Comparison of ENCODE assay signal across 8 mouse cellular contexts in genomic region chr8:84200126-84200555, GRCm38 (mm10). TPM values are rescaled to one million over a fixed set of nuclear protein-coding genes. Genes with fewer than 3 reads are reported as not detected.
A peak's percentile ranks its signal among the peaks of the same experiment; 100 is the strongest.
DNase-seq lines count a peak whose midpoint lies in the region; ATAC-seq and TF ChIP-seq lines count a peak whose summit lies in the region.
"Had no signal": no experiment of that assay in that cellular context is flagged by ENCODE, and none has a peak within 500 bp of the region (broad histone marks: within the 10 kb centered on the region; RNA-seq: fewer than 3 reads in every experiment).

No protein-coding gene starts in this region.

- no peak for TF ChIP-seq EP300 in lung, postnatal 0 days (IDR thresholded peaks at IDR 0.05)

- no peaks in the 10 kb centered on the region for H3K27me3 ChIP-seq in lung, postnatal 0 days (replicated peaks; ENCODE audit: insufficient read depth, low read length)
- no peaks in the 10 kb centered on the region for H3K27me3 ChIP-seq in embryonic facial prominence, embryonic 14.5 days (replicated peaks; ENCODE audit: control insufficient read depth, insufficient read depth, low read length)
- no peaks in the 10 kb centered on the region for H3K27me3 ChIP-seq in intestine, embryonic 16.5 days (replicated peaks; ENCODE audit: control insufficient read depth, insufficient read depth, low read length)
- no peaks in the 10 kb centered on the region for H3K27me3 ChIP-seq in midbrain, postnatal 0 days (ENCODE audit: insufficient read depth, low read length)

- no peaks in the 10 kb centered on the region for H3K36me3 ChIP-seq in lung, postnatal 0 days (ENCODE audit: insufficient read depth, low read length)
- H3K36me3 ChIP-seq in embryonic facial prominence, embryonic 14.5 days (ENCODE audit: control insufficient read depth, insufficient read depth, low read length): 0 out of 2 replicates have a peak, but pooled peaks cover 5% of the 10 kb centered on the region
- no peaks in the 10 kb centered on the region for H3K36me3 ChIP-seq in intestine, embryonic 16.5 days (ENCODE audit: control insufficient read depth, insufficient read depth, low read length)
- no peaks in the 10 kb centered on the region for H3K36me3 ChIP-seq in midbrain, postnatal 0 days (ENCODE audit: insufficient read depth, low read length)

- no peaks in the 10 kb centered on the region for H3K9me3 ChIP-seq in lung, postnatal 0 days (ENCODE audit: low read length)
- no peaks in the 10 kb centered on the region for H3K9me3 ChIP-seq in embryonic facial prominence, embryonic 14.5 days (ENCODE audit: control insufficient read depth, low read length)
- H3K9me3 ChIP-seq in intestine, embryonic 16.5 days (ENCODE audit: control insufficient read depth, low read length): no peaks in the 10 kb centered on the region
- no peaks in the 10 kb centered on the region for H3K9me3 ChIP-seq in midbrain, postnatal 0 days (ENCODE audit: low read length)

- peak overlapping the region; percentile 99 for H3K27ac ChIP-seq in lung, postnatal 0 days (ENCODE audit: low read length)
- H3K27ac ChIP-seq in embryonic facial prominence, embryonic 14.5 days (replicated peaks; ENCODE audit: low read depth, low read length): peak overlapping the region; percentile 99
- peak overlapping the region; percentile 91 for H3K27ac ChIP-seq in intestine, embryonic 16.5 days (ENCODE audit: low read length)
- peak overlapping the region; percentile 65; the same call in 1 of the 2 replicates for H3K27ac ChIP-seq in midbrain, postnatal 0 days (ENCODE audit: low read depth, low read length)

- TF ChIP-seq POLR2A in lung, adult 2 months (IDR thresholded peaks at IDR 0.05; ENCODE audit: borderline replicate concordance, extremely low read depth, low read depth, low read length): no peak

- DNase-seq in lung, postnatal 0 days (ENCODE audit: low spot score): no peak
- no peak for DNase-seq in lung, adult 2 months
- no peak for DNase-seq in embryonic facial prominence, embryonic 14.5 days (ENCODE audit: low spot score)
- peak; percentile 35 for DNase-seq in midbrain, postnatal 0 days (ENCODE audit: low spot score)
- no peak for DNase-seq in urinary bladder, postnatal 14 days (ENCODE audit: low spot score)
- no peak for DNase-seq in frontal cortex, adult 2 months (ENCODE audit: extremely low spot score in 1 of 2, low spot score in 1 of 2)

- peaks cover 21% of the 10 kb centered on the region for H3K4me1 ChIP-seq in lung, postnatal 0 days (ENCODE audit: insufficient read depth, low read depth, low read length)
- H3K4me1 ChIP-seq in lung, adult 2 months (ENCODE audit: control insufficient read depth, insufficient read depth, low read length): peaks cover 19% of the 10 kb centered on the region
- H3K4me1 ChIP-seq in embryonic facial prominence, embryonic 14.5 days (ENCODE audit: control insufficient read depth, insufficient read depth, low read length): peaks cover 53% of the 10 kb centered on the region
- H3K4me1 ChIP-seq in intestine, embryonic 16.5 days (ENCODE audit: control insufficient read depth, insufficient read depth, low read length): peaks cover 59% of the 10 kb centered on the region
- H3K4me1 ChIP-seq in midbrain, postnatal 0 days (ENCODE audit: insufficient read depth, low read length): peaks cover 10% of the 10 kb centered on the region

- no peak for ATAC-seq in lung, postnatal 0 days
- ATAC-seq in embryonic facial prominence, embryonic 14.5 days (ENCODE audit: low read depth): no peak
- no peak for ATAC-seq in intestine, embryonic 16.5 days
- no peak for ATAC-seq in midbrain, postnatal 0 days (ENCODE audit: low FRiP score)

- H3K4me3 ChIP-seq in lung, postnatal 0 days (ENCODE audit: low read depth, low read length): peak overlapping the region; percentile 83
- H3K4me3 ChIP-seq in lung, adult 2 months (replicated peaks; ENCODE audit: extremely low read depth, low read depth, low read length): no peak overlapping the region
- peak overlapping the region; percentile 76 for H3K4me3 ChIP-seq in embryonic facial prominence, embryonic 14.5 days (ENCODE audit: low read depth, low read length)
- H3K4me3 ChIP-seq in intestine, embryonic 16.5 days (ENCODE audit: low read length): peak overlapping the region; percentile 73
- H3K4me3 ChIP-seq in midbrain, postnatal 0 days (ENCODE audit: low read depth, low read length): peak overlapping the region; percentile 38; the same call in 1 of the 2 replicates

- peak; percentile 8; the same call in 1 of the 2 replicates for TF ChIP-seq CTCF in lung, postnatal 0 days (IDR thresholded peaks at IDR 0.05)
- no peak for TF ChIP-seq CTCF in lung, adult 2 months (IDR thresholded peaks at IDR 0.05; ENCODE audit: insufficient read depth, low read length)
- peak; percentile 9; the same call in 1 of the 2 replicates for TF ChIP-seq CTCF in midbrain, postnatal 0 days (IDR thresholded peaks at IDR 0.05)

- H3K9ac ChIP-seq in lung, postnatal 0 days (replicated peaks; ENCODE audit: low read depth): peak overlapping the region; percentile 97; the same call in 1 of the 2 replicates
- H3K9ac ChIP-seq in embryonic facial prominence, embryonic 14.5 days (ENCODE audit: low read depth, low read length): peak overlapping the region; percentile 94
- peak overlapping the region; percentile 89 for H3K9ac ChIP-seq in intestine, embryonic 16.5 days (ENCODE audit: low read depth, low read length)
- peak overlapping the region; percentile 59 for H3K9ac ChIP-seq in midbrain, postnatal 0 days (replicated peaks; ENCODE audit: low read length, poor library complexity, severe bottlenecking)

- H3K4me2 ChIP-seq in lung, postnatal 0 days (replicated peaks; ENCODE audit: low read depth, low read length): peak overlapping the region; percentile 89
- peak overlapping the region; percentile 89 for H3K4me2 ChIP-seq in embryonic facial prominence, embryonic 14.5 days (ENCODE audit: low read depth, low read length)
- H3K4me2 ChIP-seq in intestine, embryonic 16.5 days (ENCODE audit: low read depth, low read length): peak overlapping the region; percentile 94
- H3K4me2 ChIP-seq in midbrain, postnatal 0 days (ENCODE audit: low read depth, low read length, poor library complexity, severe bottlenecking): peak overlapping the region; percentile 85

- WGBS in lung, postnatal 0 days: 15% methylated on average over 8 of the region's 8 CpGs
- WGBS in lung, adult 2 months: 22% methylated on average over 8 of the region's 8 CpGs
- WGBS in embryonic facial prominence, embryonic 14.5 days: 8% methylated on average over 7 of the region's 8 CpGs
- 21% methylated on average over 8 of the region's 8 CpGs for WGBS in intestine, embryonic 16.5 days
- 21% methylated on average over 8 of the region's 8 CpGs for WGBS in midbrain, postnatal 0 days

RNA-seq across cellular contexts. Expression of gene Nanos3, which starts 15.1 kb away (rescaled TPM):
- polyA plus RNA-seq in lung, postnatal 0 days (2015; fragmentation: Nextera tagmentation; extraction: Ambion mirVana): 1.9 and 3.2 TPM in 2 replicates
- polyA plus RNA-seq in lung, adult 2 months (2012; rRNA removed): 0.18 and 0.54 TPM in 2 replicates
- polyA plus RNA-seq in embryonic facial prominence, embryonic 14.5 days (2014; fragmentation: Nextera tagmentation; extraction: Ambion mirVana): 3.0 and 4.5 TPM in 2 replicates
- polyA plus RNA-seq in intestine, embryonic 16.5 days (2015; fragmentation: Nextera tagmentation; extraction: Ambion mirVana): 0.89 and 1.3 TPM in 2 replicates
- total RNA-seq in midbrain, postnatal 0 days (2014; rRNA removed): 0.27 and 4.6 TPM in 2 replicates
- 14.0 and 15.3 TPM in 2 replicates for polyA plus RNA-seq in midbrain, postnatal 0 days (2015; fragmentation: Nextera tagmentation; extraction: Ambion mirVana)
- polyA plus RNA-seq in frontal cortex, adult 2 months (2012; rRNA removed): 2.1 and 2.6 TPM in 2 replicates
- total RNA-seq: common myeloid progenitor, adult 5-6 weeks had no signal

RNA-seq across cellular contexts. Expression of gene Zswim4, which starts 36.7 kb away (rescaled TPM):
- 7.8 and 8.4 TPM in 2 replicates for polyA plus RNA-seq in lung, postnatal 0 days (2015; fragmentation: Nextera tagmentation; extraction: Ambion mirVana)
- polyA plus RNA-seq in lung, adult 2 months (2012; rRNA removed): 21.2 and 24.0 TPM in 2 replicates
- polyA plus RNA-seq in embryonic facial prominence, embryonic 14.5 days (2014; fragmentation: Nextera tagmentation; extraction: Ambion mirVana): 11.0 and 12.4 TPM in 2 replicates
- polyA plus RNA-seq in intestine, embryonic 16.5 days (2015; fragmentation: Nextera tagmentation; extraction: Ambion mirVana): 7.1 and 7.7 TPM in 2 replicates
- total RNA-seq in midbrain, postnatal 0 days (2014; rRNA removed): 37.7 and 41.8 TPM in 2 replicates
- 11.8 and 11.9 TPM in 2 replicates for polyA plus RNA-seq in midbrain, postnatal 0 days (2015; fragmentation: Nextera tagmentation; extraction: Ambion mirVana)
- 13.7 TPM in 2 replicates for polyA plus RNA-seq in frontal cortex, adult 2 months (2012; rRNA removed)

RNA-seq across cellular contexts. Expression of gene D8Ertd738e, which starts 49.4 kb away (rescaled TPM):
- polyA plus RNA-seq in lung, postnatal 0 days (2015; fragmentation: Nextera tagmentation; extraction: Ambion mirVana): 302 and 339 TPM in 2 replicates
- 116 and 149 TPM in 2 replicates for polyA plus RNA-seq in lung, adult 2 months (2012; rRNA removed)
- polyA plus RNA-seq in embryonic facial prominence, embryonic 14.5 days (2014; fragmentation: Nextera tagmentation; extraction: Ambion mirVana): 371 and 387 TPM in 2 replicates
- polyA plus RNA-seq in intestine, embryonic 16.5 days (2015; fragmentation: Nextera tagmentation; extraction: Ambion mirVana): 292 and 296 TPM in 2 replicates
- total RNA-seq in midbrain, postnatal 0 days (2014; rRNA removed): 110 and 143 TPM in 2 replicates
- polyA plus RNA-seq in midbrain, postnatal 0 days (2015; fragmentation: Nextera tagmentation; extraction: Ambion mirVana): 274 and 297 TPM in 2 replicates
- polyA plus RNA-seq in frontal cortex, adult 2 months (2012; rRNA removed): 216 and 261 TPM in 2 replicates

RNA-seq across cellular contexts. Expression of gene 4930432K21Rik, which starts 52.3 kb away (rescaled TPM):
- polyA plus RNA-seq in lung, postnatal 0 days (2015; fragmentation: Nextera tagmentation; extraction: Ambion mirVana): 0.80 and 1.0 TPM in 2 replicates
- 1.0 and 1.1 TPM in 2 replicates for polyA plus RNA-seq in lung, adult 2 months (2012; rRNA removed)
- polyA plus RNA-seq in embryonic facial prominence, embryonic 14.5 days (2014; fragmentation: Nextera tagmentation; extraction: Ambion mirVana): 0.77 and 1.0 TPM in 2 replicates
- polyA plus RNA-seq in intestine, embryonic 16.5 days (2015; fragmentation: Nextera tagmentation; extraction: Ambion mirVana): 0.61 and 0.82 TPM in 2 replicates
- 5.6 and 5.7 TPM in 2 replicates for total RNA-seq in midbrain, postnatal 0 days (2014; rRNA removed)
- 2.2 and 2.4 TPM in 2 replicates for polyA plus RNA-seq in midbrain, postnatal 0 days (2015; fragmentation: Nextera tagmentation; extraction: Ambion mirVana)
- polyA plus RNA-seq in frontal cortex, adult 2 months (2012; rRNA removed): 2.6 and 2.9 TPM in 2 replicates

RNA-seq across cellular contexts. Expression of gene Cc2d1a, which starts 52.4 kb away (rescaled TPM):
- 15.6 and 16.3 TPM in 2 replicates for polyA plus RNA-seq in lung, postnatal 0 days (2015; fragmentation: Nextera tagmentation; extraction: Ambion mirVana)
- 25.9 and 27.7 TPM in 2 replicates for polyA plus RNA-seq in lung, adult 2 months (2012; rRNA removed)
- polyA plus RNA-seq in embryonic facial prominence, embryonic 14.5 days (2014; fragmentation: Nextera tagmentation; extraction: Ambion mirVana): 20.2 and 21.3 TPM in 2 replicates
- 25.3 and 26.0 TPM in 2 replicates for polyA plus RNA-seq in intestine, embryonic 16.5 days (2015; fragmentation: Nextera tagmentation; extraction: Ambion mirVana)
- total RNA-seq in midbrain, postnatal 0 days (2014; rRNA removed): 86.1 and 101 TPM in 2 replicates
- polyA plus RNA-seq in midbrain, postnatal 0 days (2015; fragmentation: Nextera tagmentation; extraction: Ambion mirVana): 65.9 and 70.7 TPM in 2 replicates
- 38.4 and 40.2 TPM in 2 replicates for polyA plus RNA-seq in frontal cortex, adult 2 months (2012; rRNA removed)
